Mouse (Mus musculus) gastrocnemius, postnatal 36 days (tissue): ENCODE results near the gene Sar1a. TPM values are rescaled to one million over a fixed set of nuclear protein-coding genes. Genes with fewer than 3 reads are reported as not detected.

Experiments
- DNase-seq, 2 experiments: peaks; one replicate each; pipeline ENCODE4 v3.0.0; 2022
- intact Hi-C: fragments of 180-260 bp; cut with DNase I; formaldehyde crosslinking; loops from one replicate; pipeline ENCODE4 v1.15.1; 2025
- long read RNA-seq, 2 experiments: library from polyadenylated mRNA; stranded (forward); transcript quantifications; one replicate each; pipeline ENCODE4 v2.0.0; 2021
- total RNA-seq, 2 experiments: library from RNA; stranded (reverse); gene quantifications; 2 replicates each; pipeline ENCODE4 v1.2.3; 2021

Sar1a gene
- total RNA-seq, result 100 to 1,000 TPM; 102 to 112 TPM
- long read RNA-seq, experiment 1, transcript Sar1a-201 (7 exons, 2,613 nt), result major isoform, 104 of 142 reads
- long read RNA-seq, experiment 1, partial matches to known transcripts, result 1 of 142 reads
- long read RNA-seq, experiment 1, other reads (novel, unspliced or antisense), result 29 of 142 reads
- long read RNA-seq, experiment 2, transcript Sar1a-201 (7 exons, 2,613 nt), result major isoform, 101 of 163 reads
- long read RNA-seq, experiment 2, transcript Sar1a-205 (2 exons, 483 nt), result minor isoform, 13 of 163 reads
- long read RNA-seq, experiment 2, transcript Sar1a-207 (1 exons, 319 nt), result minor isoform, 5 of 163 reads
- long read RNA-seq, experiment 2, partial matches to known transcripts, result 2 of 163 reads
- long read RNA-seq, experiment 2, other reads (novel, unspliced or antisense), result 39 of 163 reads

DNA sequence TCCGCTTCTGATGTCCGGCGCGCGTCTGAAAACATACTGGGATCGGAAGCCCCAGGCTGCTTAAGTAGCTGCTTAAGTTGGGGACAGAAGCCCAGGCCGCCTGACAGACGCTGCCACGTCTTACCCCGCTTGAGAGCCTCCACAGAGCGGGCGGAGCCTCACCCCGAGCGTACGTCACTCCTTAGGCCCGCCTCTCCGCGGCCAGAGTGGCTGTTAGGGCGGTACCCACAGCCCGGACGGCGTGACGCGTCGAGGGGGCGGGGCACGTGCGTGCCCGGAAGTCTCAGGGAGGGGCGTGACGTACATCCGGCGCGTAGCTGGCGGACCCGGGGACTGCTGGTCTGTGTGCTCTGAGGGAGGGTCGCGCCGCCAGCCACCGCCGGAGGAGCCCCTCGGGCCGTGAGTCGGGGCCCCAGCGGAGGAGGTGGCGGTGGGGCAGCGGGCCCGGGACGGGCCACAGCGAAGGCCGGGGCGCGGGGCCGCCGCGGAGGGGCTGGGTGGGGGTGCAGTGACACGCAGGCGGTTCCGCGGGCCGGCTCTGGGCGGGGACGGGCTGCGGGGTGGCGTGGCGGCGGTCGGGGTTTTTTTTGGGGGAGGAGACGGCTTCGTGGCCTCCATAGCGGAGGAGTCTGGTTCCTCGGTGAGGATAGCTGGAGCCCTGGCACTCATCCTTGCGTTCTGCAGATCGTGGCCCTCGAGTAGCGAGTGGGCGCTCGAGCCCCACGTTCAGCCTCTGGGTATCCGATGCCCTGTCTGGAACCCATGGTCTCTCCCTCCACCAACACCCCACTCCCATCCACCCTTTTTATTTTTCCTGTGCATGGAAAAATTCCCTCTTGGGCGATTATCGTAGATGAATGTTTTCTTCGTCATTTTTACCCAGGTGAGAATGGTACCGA lies at the start of gene Sar1a:
TSS of gene Sar1a (plus strand) at position 285 of the 899 bp plus-strand sequence.
- intact Hi-C loops, result no loop called here
- peak; percentile 98 for DNase-seq

DNA sequence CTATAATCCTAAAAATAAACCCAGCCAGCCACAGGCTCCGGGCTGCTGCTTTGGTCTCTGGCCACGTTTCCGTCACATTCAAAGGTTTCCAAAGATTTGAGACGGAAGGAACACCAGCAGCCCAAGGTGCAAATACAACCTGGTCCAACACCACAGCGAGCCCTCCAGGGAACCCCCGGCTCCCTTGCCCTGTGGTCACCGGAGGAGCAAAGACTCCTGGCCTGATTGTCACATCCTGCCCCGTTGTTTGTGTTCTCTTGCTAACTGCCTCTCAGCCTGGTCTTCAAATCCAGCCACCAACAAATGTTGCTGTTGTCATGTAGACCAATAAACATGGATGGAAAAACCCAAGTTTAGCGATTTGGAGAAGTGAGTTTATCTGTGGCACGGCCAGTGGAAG lies 47.7 kb upstream of the Sar1a start:
- no peak for DNase-seq
- intact Hi-C loops, result no loop called here

DNA sequence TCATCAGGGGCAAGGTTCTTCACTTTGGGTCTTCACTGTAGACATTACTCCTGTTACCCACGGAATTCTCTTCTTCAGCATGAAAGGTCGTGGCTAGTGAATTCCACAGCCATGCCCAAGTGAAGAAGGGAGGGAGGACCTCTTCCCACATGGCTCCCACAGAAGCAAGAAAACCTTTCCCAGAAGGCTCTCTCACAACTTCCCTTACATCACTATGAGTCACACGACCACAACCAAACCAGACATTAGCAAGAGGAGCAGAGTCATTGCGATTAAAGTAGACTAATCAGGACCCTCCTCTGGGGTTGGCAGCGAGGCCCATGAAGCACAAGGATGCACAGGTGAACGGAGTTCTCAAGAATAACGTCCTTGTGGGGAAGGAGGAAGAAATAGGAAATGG lies 43.0 kb upstream of the Sar1a start:
- intact Hi-C loops, result no loop called here
- DNase-seq, result no peak

DNA sequence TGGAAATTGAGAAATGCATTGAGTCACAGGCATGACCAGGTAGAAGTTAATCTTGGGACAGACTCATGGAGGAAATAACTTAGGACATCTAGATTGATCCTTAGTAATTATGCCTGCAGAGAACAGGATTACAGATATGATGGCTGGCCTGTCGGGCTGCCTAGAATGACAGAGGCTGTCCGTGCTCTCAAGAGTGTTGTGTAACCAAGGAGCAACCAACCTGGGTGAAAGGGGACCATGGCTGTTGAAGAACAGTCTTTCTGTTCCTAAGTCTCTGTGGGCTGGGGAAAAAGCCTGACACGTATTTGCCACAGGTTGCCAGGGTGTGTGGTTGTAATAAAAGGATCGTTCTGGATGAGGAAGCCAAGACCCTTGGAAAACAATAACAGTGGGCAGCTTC lies 39.7 kb upstream of the Sar1a start:
- intact Hi-C loops, result no loop called here
- no peak for DNase-seq

GRCm38 (mm10) chr10:61646557-61646956 lies 33.5 kb upstream of the Sar1a start:
- intact Hi-C loops, result loop anchor here (5.0 kb wide), 1 partner anchor 174 kb away; no protein-coding TSS in a partner anchor

GRCm38 (mm10) chr10:61647790-61648736 lies 32.0 kb upstream of the Sar1a start, which contains the start of gene Ppa1:
Gene Ppa1, plus strand, starts transcription at chr10:61648552.
- peak; percentile 75 to 80 for DNase-seq
- intact Hi-C loops, result loop anchor here (5.0 kb wide), 1 partner anchor 176 kb away; no protein-coding TSS in a partner anchor

More at GRCm38 (mm10) chr10:61646557-61646956, 33.5 kb upstream of the Sar1a start:
- no peak for DNase-seq

DNA sequence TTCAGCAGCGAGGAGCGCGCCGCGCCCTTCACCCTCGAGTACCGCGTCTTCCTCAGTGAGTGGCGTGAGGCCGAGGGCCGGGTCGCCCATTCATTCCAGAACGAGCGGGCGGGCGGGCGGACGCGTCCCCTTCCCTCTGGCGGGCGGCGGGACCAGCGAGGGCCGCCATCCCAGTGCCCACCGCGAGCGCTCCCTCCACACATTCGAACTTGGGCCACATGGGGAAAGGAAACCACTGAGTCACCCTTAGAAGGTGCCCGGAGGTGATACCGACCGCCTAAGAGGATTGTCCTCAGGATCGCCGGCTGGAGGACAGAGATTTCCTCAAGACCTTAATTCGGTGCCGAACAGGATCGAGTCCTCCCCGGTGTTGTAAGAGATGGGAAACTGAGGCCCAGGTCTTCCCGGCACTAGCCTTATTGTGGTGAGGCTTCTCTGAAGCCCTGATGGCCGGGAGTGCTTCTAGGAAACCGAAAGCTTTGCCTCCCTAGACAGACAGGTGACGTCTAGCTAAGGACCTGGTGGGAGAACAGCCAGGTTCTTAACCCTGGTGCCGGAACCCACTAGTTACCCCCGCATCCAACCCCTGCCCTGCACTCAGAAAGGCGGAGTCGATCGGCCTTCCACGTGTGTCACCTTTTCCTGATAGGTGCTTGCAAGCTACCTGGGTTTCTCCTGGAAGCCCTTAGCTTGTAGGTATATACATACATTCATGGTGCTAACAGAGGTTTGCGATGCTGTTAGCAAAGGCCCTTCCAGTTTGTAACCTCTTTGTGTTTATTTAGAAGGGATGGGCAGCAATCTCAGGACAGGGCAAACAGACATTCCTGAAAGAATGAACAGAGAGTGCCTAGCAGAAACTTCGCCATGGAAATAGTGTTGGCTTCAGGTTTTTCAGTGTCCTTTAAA lies 31.1 kb upstream of the Sar1a start:
- DNase-seq, result no peak
- intact Hi-C loops, result loop anchor here (5.0 kb wide), 1 partner anchor 177 kb away; no protein-coding TSS in a partner anchor

- intact Hi-C loops, result loop anchor here (10.0 kb wide), 1 partner anchor 159 kb away; no protein-coding TSS in a partner anchor
- DNase-seq, result no peak
Measured at GRCm38 (mm10) chr10:61654105-61654504, 26.0 kb upstream of the Sar1a start.

- intact Hi-C loops, result loop anchor here (10.0 kb wide), 1 partner anchor 160 kb away; no protein-coding TSS in a partner anchor
- DNase-seq, result no peak
Measured at GRCm38 (mm10) chr10:61654691-61655090, 25.4 kb upstream of the Sar1a start.

DNA sequence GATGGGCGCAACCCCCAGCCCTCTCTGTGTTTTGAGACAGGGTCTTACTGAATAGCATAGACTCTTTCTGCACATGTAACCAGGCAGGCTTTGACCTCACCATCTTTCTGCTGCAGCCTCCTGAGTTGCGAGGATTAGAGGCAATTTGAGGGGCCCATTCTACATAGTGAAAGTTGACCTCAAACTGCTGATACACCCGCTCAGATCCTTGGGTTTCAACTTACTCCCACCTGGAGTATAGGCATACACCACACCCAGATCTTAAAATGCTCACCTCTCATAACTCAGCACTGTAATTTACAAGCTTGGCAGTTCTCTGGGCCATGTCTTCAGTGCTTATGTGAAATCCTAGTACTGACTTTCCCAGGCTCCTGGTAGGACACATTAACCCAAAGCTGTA lies 24.9 kb upstream of the Sar1a start:
- no peak for DNase-seq
- intact Hi-C loops, result loop anchor here (10.0 kb wide), 1 partner anchor 160 kb away; no protein-coding TSS in a partner anchor

DNA sequence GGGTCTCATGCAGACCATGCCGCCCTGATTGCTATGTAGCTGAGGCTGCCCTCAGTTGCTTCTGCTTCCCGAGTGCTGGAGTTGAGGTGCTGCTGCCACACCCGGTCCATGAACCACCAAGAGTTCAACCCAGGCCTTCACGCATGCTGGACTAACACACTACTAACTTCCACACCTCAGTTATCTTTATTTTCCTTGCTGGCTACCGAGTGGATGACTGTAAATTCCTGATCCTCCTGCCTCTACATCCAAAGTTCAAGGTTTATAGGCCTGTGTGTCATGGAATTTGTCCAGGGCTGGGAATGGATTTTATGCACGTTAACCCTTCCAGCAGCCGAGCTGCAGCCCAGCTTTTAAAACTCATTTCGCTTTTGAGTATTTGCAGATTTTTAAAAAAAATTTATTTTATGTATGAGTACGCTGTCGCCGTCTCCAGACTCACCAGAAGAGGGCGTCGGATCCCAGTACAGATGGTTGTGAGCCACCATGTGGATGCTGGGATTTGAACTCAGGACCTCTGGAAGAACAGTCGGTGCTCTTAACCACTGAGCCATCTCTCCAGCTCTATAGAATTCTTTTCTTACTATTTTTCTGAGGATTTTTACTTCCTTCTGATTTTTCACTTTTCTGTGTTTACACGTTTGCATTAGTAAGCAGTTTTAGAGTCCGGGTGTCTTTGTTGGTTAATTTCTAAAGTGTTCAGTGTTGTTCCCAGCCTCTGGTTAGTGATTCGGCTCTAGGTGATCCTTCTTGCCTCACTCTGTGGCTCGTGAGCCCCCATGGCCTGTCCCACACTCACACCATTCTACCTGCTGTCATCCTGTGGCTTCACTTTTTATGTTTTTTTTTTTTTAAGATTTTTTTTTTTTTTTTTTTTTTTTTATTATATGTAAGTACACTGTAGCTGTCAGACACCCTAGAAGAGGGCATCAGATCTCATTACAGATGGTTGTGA lies 22.9 kb upstream of the Sar1a start:
- intact Hi-C loops, result loop anchor here (10.0 kb wide), 1 partner anchor 162 kb away; no protein-coding TSS in a partner anchor
- no peak for DNase-seq

- DNase-seq, result no peak
- intact Hi-C loops, result loop anchor here (1.0 to 10.0 kb wide), 2 partner anchors 52 to 163 kb away; no protein-coding TSS in a partner anchor
Measured at GRCm38 (mm10) chr10:61657985-61658384, 22.1 kb upstream of the Sar1a start.

- DNase-seq, result no peak
- intact Hi-C loops, result no loop called here
Measured at GRCm38 (mm10) chr10:61661887-61662286, 18.2 kb upstream of the Sar1a start.

DNA sequence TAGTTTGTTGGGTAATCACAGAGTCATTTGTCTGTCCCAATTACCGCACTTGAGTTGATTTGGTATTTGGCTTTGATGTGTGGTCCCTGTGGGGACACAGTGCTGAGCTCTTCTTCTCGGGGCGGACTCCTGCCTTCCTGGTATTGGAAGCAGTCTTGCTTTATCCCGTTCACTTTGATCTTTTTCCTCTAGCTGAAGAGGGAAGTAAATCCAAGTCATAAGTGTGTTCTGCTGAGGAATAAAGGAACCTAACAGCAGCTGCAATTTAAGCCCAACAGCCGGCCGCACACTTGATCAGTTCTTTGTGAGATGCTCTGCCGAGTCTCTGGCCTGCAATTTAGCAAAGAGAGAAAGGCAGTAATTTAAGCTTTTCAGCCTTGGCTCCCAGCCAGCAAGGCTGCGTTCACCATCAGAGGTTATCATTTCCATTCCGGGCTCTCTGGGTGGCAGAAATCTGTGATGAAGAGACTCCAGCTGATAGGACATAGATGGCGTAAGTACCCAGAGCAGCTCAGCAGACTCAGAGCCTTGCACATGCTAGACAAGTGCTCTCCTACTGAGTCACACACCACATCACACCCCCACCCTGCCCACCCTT lies 17.6 kb upstream of the Sar1a start:
- DNase-seq, result no peak
- intact Hi-C loops, result no loop called here

- intact Hi-C loops, result no loop called here
- no peak for DNase-seq
Measured at GRCm38 (mm10) chr10:61665111-61665510, 15.0 kb upstream of the Sar1a start.

- intact Hi-C loops, result no loop called here
- DNase-seq, result no peak
Measured at GRCm38 (mm10) chr10:61665651-61666050, 14.4 kb upstream of the Sar1a start.

- DNase-seq, result no peak
- intact Hi-C loops, result no loop called here
Measured at GRCm38 (mm10) chr10:61669289-61669688, 10.8 kb upstream of the Sar1a start.
